Mouse (Mus musculus): ENCODE data around the gene Rab44.

Rab44 gene

GRCm38 (mm10) chr17:29168996-29169601 is 55.2 kb downstream of the Rab44 start:
- no peak for DNase-seq (ENCODE audit: low spot score)

GRCm38 (mm10) chr17:29170431-29171000 is 56.6 kb downstream of the Rab44 start:
- no peak for DNase-seq (ENCODE audit: low spot score)

- DNase-seq (ENCODE audit: low spot score) = peak; percentile 64
Measured at GRCm38 (mm10) chr17:29171001-29171772, 57.2 kb downstream of the Rab44 start.

- DNase-seq (ENCODE audit: low spot score) = no peak
Measured at GRCm38 (mm10) chr17:29172062-29172461, 58.1 kb downstream of the Rab44 start.

GRCm38 (mm10) chr17:29173165-29173564 is 59.2 kb downstream of the Rab44 start:
- no peak for DNase-seq (ENCODE audit: low spot score)

- no peak for DNase-seq (ENCODE audit: low spot score)
Measured at GRCm38 (mm10) chr17:29175693-29176092, 61.7 kb downstream of the Rab44 start.

GRCm38 (mm10) chr17:29176391-29177267 is 62.7 kb downstream of the Rab44 start:
- no peak for DNase-seq (ENCODE audit: low spot score)

- no peak for DNase-seq (ENCODE audit: low spot score)
Measured at GRCm38 (mm10) chr17:29178503-29179059, 64.6 kb downstream of the Rab44 start.

GRCm38 (mm10) chr17:29179917-29180316 is 66.0 kb downstream of the Rab44 start:
- DNase-seq (ENCODE audit: low spot score) = no peak

GRCm38 (mm10) chr17:29180406-29181127 is 66.6 kb downstream of the Rab44 start:
- no peak for DNase-seq (ENCODE audit: low spot score)

GRCm38 (mm10) chr17:29181751-29182150 is 67.8 kb downstream of the Rab44 start:
- no peak for DNase-seq (ENCODE audit: low spot score)

- DNase-seq (ENCODE audit: low spot score) = no peak
Measured at GRCm38 (mm10) chr17:29183162-29183561, 69.2 kb downstream of the Rab44 start.

GRCm38 (mm10) chr17:29185376-29186046 is 71.6 kb downstream of the Rab44 start:
- DNase-seq (ENCODE audit: low spot score) = no peak

GRCm38 (mm10) chr17:29186989-29187859 is 73.3 kb downstream of the Rab44 start:
- no peak for DNase-seq (ENCODE audit: low spot score)

GRCm38 (mm10) chr17:29188989-29189388 is 75.0 kb downstream of the Rab44 start:
- DNase-seq (ENCODE audit: low spot score) = no peak

GRCm38 (mm10) chr17:29195579-29195978 is 81.6 kb downstream of the Rab44 start:
- no peak for DNase-seq (ENCODE audit: low spot score)
